Mouse (Mus musculus): Measurements from ENCODE around the gene Upp1.
"Not testable (repeated sequence)": the region's sequence is repeated elsewhere in the genome, so short reads cannot be mapped to it uniquely, and the experiment has no call there.

The Upp1 gene

GRCm38 (mm10) chr11:9150403-9150802 lies 32.5 kb downstream of the Upp1 start:
- in situ Hi-C loops (cut with MseI, MboI) = not testable (repeated sequence)

GRCm38 (mm10) chr11:9159953-9160352 lies 42.0 kb downstream of the Upp1 start:
- in situ Hi-C loops (cut with MseI, MboI) = no loop called here

- in situ Hi-C loops (cut with MseI, MboI) = no loop called here
Observed at GRCm38 (mm10) chr11:9167331-9167730, 49.4 kb downstream of the Upp1 start.

- in situ Hi-C loops (cut with MseI, MboI) = no loop called here
Observed at GRCm38 (mm10) chr11:9181477-9181876, 63.6 kb downstream of the Upp1 start.

All from mouse trophoblast stem cell (cell line).